ENCODE assay signal across 14 mouse cellular contexts in the genomic region with DNA sequence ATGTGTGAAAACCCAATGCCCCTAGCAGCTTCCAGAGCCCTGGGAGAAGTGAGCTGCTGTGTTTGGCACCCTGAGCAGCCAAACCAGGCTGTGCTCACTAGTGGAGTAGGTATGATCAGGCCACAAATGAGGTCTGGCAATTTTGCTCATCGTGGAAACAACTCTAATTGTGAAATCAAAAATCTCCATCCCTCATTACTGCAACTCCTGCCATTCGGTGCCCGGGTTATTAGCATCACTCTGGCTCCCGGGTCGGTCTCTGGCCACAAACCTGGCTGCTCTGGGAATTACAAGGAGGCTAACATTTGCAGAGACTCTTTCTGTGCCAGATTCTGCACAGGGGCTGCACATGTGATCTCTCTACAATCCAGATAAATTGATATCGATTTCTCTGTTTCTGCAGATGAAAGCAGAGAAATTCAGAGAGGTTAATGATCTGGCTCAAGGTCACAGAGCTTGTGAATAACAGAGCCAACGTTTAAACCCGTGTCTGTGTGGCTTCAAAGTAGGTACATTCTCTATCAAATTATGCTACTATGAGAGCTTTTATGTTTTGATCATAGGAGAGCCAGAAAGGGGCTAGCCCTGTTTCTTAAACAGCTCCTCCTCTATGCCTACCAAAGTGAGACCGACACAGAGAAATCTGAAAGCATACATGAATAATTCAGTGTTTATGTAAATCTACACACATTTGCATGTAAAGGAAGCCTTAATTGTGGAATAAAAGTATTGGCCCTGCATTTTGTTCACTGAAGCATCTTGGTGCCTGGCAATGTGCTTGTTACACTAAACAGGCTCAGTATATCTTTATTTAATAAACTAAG.
DNase-seq lines count a peak whose midpoint lies in the region; ATAC-seq and TF ChIP-seq lines count a peak whose summit lies in the region.
"Had no signal": no experiment of that assay in that cellular context is flagged by ENCODE, and none has a peak within 500 bp of the region (broad histone marks: within the 10 kb centered on the region; RNA-seq: fewer than 3 reads in every experiment).

No protein-coding gene starts in this region.

- no peaks in the 10 kb centered on the region for H3K9me3 ChIP-seq in forebrain, embryonic 13.5 days (replicated peaks)
- H3K9me3 ChIP-seq in hindbrain, embryonic 11.5 days (ENCODE audit: control insufficient read depth, low read length): no peaks in the 10 kb centered on the region
- H3K9me3 ChIP-seq in midbrain, embryonic 15.5 days: no peaks in the 10 kb centered on the region
- H3K9me3 ChIP-seq: limb, embryonic 10.5 days had no signal

- H3K9ac ChIP-seq in forebrain, embryonic 13.5 days: no peak overlapping the region
- no peak overlapping the region for H3K9ac ChIP-seq in hindbrain, embryonic 11.5 days (ENCODE audit: low read depth, low read length)
- H3K9ac ChIP-seq in midbrain, embryonic 15.5 days: no peak overlapping the region
- H3K9ac ChIP-seq: liver, embryonic 13.5 days had no signal

- TF ChIP-seq CTCF in thymus, adult 2 months (IDR thresholded peaks at IDR 0.05; ENCODE audit: borderline replicate concordance, control insufficient read depth, extremely low read depth, insufficient read depth, low read length, poor library complexity): no peak

- peak overlapping the region; percentile 39 for H3K4me2 ChIP-seq in forebrain, embryonic 13.5 days
- no peak overlapping the region for H3K4me2 ChIP-seq in hindbrain, embryonic 11.5 days (replicated peaks; ENCODE audit: low read depth, low read length)
- H3K4me2 ChIP-seq in midbrain, embryonic 15.5 days: no peak overlapping the region
- H3K4me2 ChIP-seq: heart, embryonic 11.5 days; liver, embryonic 13.5 days had no signal

- peak; percentile 27 to 49 for DNase-seq in layer of hippocampus, postnatal 14 days (ENCODE audit: low spot score in 2 of 2)
- DNase-seq in layer of hippocampus, adult 9-11 months: no peak
- no peak for DNase-seq in hindbrain, embryonic 11.5 days (ENCODE audit: low spot score)
- DNase-seq in spleen, adult 18-20 months: no peak
- no peak for DNase-seq in thymus, adult 2 months
- DNase-seq: gastrocnemius, postnatal 36 days; heart, postnatal 14 days; kidney, postnatal 4 days; liver, embryonic 13.5 days had no signal

- H3K27ac ChIP-seq in forebrain, embryonic 13.5 days: peak overlapping the region; percentile 78
- H3K27ac ChIP-seq in hindbrain, embryonic 11.5 days (ENCODE audit: low read depth, low read length): no peak overlapping the region
- peak overlapping the region; percentile 54 for H3K27ac ChIP-seq in midbrain, embryonic 15.5 days
- H3K27ac ChIP-seq in thymus, adult 2 months (ENCODE audit: control insufficient read depth, insufficient read depth, low read length): no peak overlapping the region
- H3K27ac ChIP-seq: limb, embryonic 10.5 days; liver, embryonic 13.5 days had no signal

- peaks cover 25% of the 10 kb centered on the region for H3K4me1 ChIP-seq in forebrain, embryonic 13.5 days
- H3K4me1 ChIP-seq in hindbrain, embryonic 11.5 days (replicated peaks; ENCODE audit: control insufficient read depth, insufficient read depth, low read length): no peaks in the 10 kb centered on the region
- peaks cover 20% of the 10 kb centered on the region for H3K4me1 ChIP-seq in midbrain, embryonic 15.5 days
- H3K4me1 ChIP-seq in thymus, adult 2 months (replicated peaks; ENCODE audit: control insufficient read depth, insufficient read depth, low read length): no peaks in the 10 kb centered on the region
- H3K4me1 ChIP-seq: liver, embryonic 13.5 days had no signal

- no peaks in the 10 kb centered on the region for H3K36me3 ChIP-seq in forebrain, embryonic 13.5 days (ENCODE audit: poor library complexity, severe bottlenecking)
- H3K36me3 ChIP-seq in hindbrain, embryonic 11.5 days (ENCODE audit: control insufficient read depth, insufficient read depth, low read length): no peaks in the 10 kb centered on the region
- H3K36me3 ChIP-seq in midbrain, embryonic 15.5 days (replicated peaks): no peaks in the 10 kb centered on the region
- no peaks in the 10 kb centered on the region for H3K36me3 ChIP-seq in thymus, adult 2 months (ENCODE audit: control insufficient read depth, insufficient read depth, low read length)
- H3K36me3 ChIP-seq: limb, embryonic 10.5 days; liver, embryonic 13.5 days had no signal

- 20% methylated on average over 9 of the region's 9 CpGs for WGBS in forebrain, embryonic 13.5 days
- 60% methylated on average over 9 of the region's 9 CpGs for WGBS in hindbrain, embryonic 11.5 days
- WGBS in midbrain, embryonic 15.5 days: 19% methylated on average over 9 of the region's 9 CpGs
- WGBS in thymus, adult 2 months: 78% methylated on average over 9 of the region's 9 CpGs

- peaks cover 6% of the 10 kb centered on the region for H3K27me3 ChIP-seq in forebrain, embryonic 13.5 days
- no peaks in the 10 kb centered on the region for H3K27me3 ChIP-seq in hindbrain, embryonic 11.5 days (ENCODE audit: control insufficient read depth, insufficient read depth, low read length)
- no peaks in the 10 kb centered on the region for H3K27me3 ChIP-seq in midbrain, embryonic 15.5 days (replicated peaks)
- no peaks in the 10 kb centered on the region for H3K27me3 ChIP-seq in thymus, adult 2 months (ENCODE audit: control insufficient read depth, insufficient read depth, low read length)
- H3K27me3 ChIP-seq: liver, embryonic 13.5 days had no signal

- TF ChIP-seq POLR2A in thymus, adult 2 months (IDR thresholded peaks at IDR 0.05; ENCODE audit: control insufficient read depth, extremely low read depth, insufficient read depth, low read length, poor library complexity): no peak

- ATAC-seq in forebrain, embryonic 13.5 days: peak; percentile 81
- ATAC-seq in hindbrain, embryonic 11.5 days (ENCODE audit: low FRiP score): peak; percentile 53; the same call in 1 of the 2 replicates
- ATAC-seq in midbrain, embryonic 15.5 days (replicated peaks): peak; percentile 65
- ATAC-seq: inflammation-experienced regulatory T-cells, adult 6 months had no signal

- H3K4me3 ChIP-seq in forebrain, embryonic 13.5 days: no peak overlapping the region
- no peak overlapping the region for H3K4me3 ChIP-seq in hindbrain, embryonic 11.5 days (ENCODE audit: low read depth, low read length)
- no peak overlapping the region for H3K4me3 ChIP-seq in midbrain, embryonic 15.5 days
- H3K4me3 ChIP-seq in thymus, adult 2 months (ENCODE audit: control insufficient read depth, insufficient read depth, low read length): no peak overlapping the region
- H3K4me3 ChIP-seq: limb, embryonic 10.5 days; liver, embryonic 13.5 days had no signal

Comparison
In these comparisons a context has a peak if more than half of its experiments do, and no peak if none do; other contexts are left out.
1. DNase-seq: peak in layer of hippocampus, postnatal 14 days (2 of 2); none in layer of hippocampus, adult 9-11 months (single experiment), hindbrain, embryonic 11.5 days (single experiment), spleen, adult 18-20 months (0 of 2) and thymus, adult 2 months (single experiment).
2. H3K27ac ChIP-seq: peak in forebrain, embryonic 13.5 days (single experiment) and midbrain, embryonic 15.5 days (single experiment); none in hindbrain, embryonic 11.5 days (single experiment) and thymus, adult 2 months (single experiment).
3. Peak in every context shown above with its lines, with median percentiles within 50 percentile points of each other: ATAC-seq.